Mouse (Mus musculus) CH12.LX (cell line): ENCODE measurements around the gene Tbc1d30.

Source experiments
- CHD2 ChIP-seq: IDR thresholded peaks from 2 replicates; pipeline ENCODE4 v1.6.1; 2011; ENCODE audit warnings: low read length, improper control_type of control experiment
- EP300 ChIP-seq: IDR thresholded peaks from 2 replicates; pipeline ENCODE4 v1.6.1; 2011; ENCODE audit warnings: low read length, improper control_type of control experiment
- ETS1 ChIP-seq: conservative IDR thresholded peaks from 2 replicates; pipeline ENCODE4 v1.6.1; 2012; ENCODE audit warnings: low read depth, mild to moderate bottlenecking, inconsistent platforms, low read length, improper control_type of control experiment, moderate library complexity
- IRF4 ChIP-seq: IDR thresholded peaks from 2 replicates; pipeline ENCODE4 v1.6.1; 2014; ENCODE audit warnings: low read depth, mild to moderate bottlenecking, inconsistent platforms, low read length, improper control_type of control experiment
- NELFE ChIP-seq: IDR thresholded peaks from 2 replicates; pipeline ENCODE4 v1.6.1; 2011; ENCODE audit warnings: low read depth, low read length, improper control_type of control experiment
- SIN3A ChIP-seq: IDR thresholded peaks from 2 replicates; pipeline ENCODE4 v1.6.1; 2012; ENCODE audit warnings: low read length, improper control_type of control experiment, inconsistent platforms
- ZC3H11A ChIP-seq: IDR thresholded peaks from 2 replicates; pipeline ENCODE4 v1.6.1; 2012; ENCODE audit warnings: low read depth, mild to moderate bottlenecking, inconsistent platforms, low read length, improper control_type of control experiment

GRCm38 (mm10) chr10:121222881-121223280 is 128.2 kb downstream of the Tbc1d30 start:
- TF ChIP-seq CHD2 (no peak), EP300 (no peak), NELFE (no peak), ETS1 (no peak), IRF4 (no peak), SIN3A (no peak), ZC3H11A (no peak)
